Mouse (Mus musculus) ES-E14 (cell line): ENCODE data around the gene Lpar2.

Experiments used
- CHD2 ChIP-seq: IDR thresholded peaks from 2 replicates; pipeline ENCODE4 v1.6.1; 2014; ENCODE audit warnings: mild to moderate bottlenecking, low read depth, low read length, inconsistent platforms
- HCFC1 ChIP-seq: IDR thresholded peaks from 2 replicates; pipeline ENCODE4 v1.6.1; 2012; ENCODE audit warnings: low read length, inconsistent platforms, borderline replicate concordance; ENCODE audit not compliant: insufficient read depth
- MAFK ChIP-seq: IDR thresholded peaks from 2 replicates; pipeline ENCODE4 v1.6.1; 2014; ENCODE audit warnings: mild to moderate bottlenecking, low read depth, low read length, inconsistent platforms; ENCODE audit not compliant: insufficient read depth
- ZNF384 ChIP-seq: IDR thresholded peaks from 2 replicates; pipeline ENCODE4 v1.6.1; 2012; ENCODE audit warnings: low read depth, low read length, inconsistent platforms

DNA sequence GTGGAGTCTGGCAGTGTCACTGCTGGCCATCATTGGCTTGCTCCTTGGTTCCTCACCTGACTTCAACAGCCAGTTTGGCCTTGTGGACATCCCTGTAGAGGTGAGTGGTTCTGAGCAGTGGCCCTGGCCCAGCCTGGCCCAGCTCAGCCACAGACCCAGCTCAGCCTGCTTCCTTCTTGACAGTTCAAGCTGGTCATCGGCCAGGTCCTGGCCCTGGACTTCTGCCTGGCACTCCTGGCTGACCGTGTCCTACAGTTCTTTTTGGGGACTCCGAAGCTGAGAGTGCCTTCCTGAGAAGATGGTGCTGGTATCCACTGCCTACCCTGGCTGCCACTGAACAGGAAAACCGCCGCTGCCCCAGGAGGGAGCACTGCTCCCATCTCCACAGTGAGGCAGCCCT is 15.0 kb upstream of the Lpar2 start:
- TF ChIP-seq HCFC1, result no peak
- no peak for TF ChIP-seq MAFK
- no peak for TF ChIP-seq CHD2
- TF ChIP-seq ZNF384, result no peak
